Mouse (Mus musculus) spleen, adult 2 months (tissue): ENCODE measurements at regions not wholly inside any gene's neighbourhood (a gene's known extent, or its start where the extent isn't known, plus 50 kb on each side); places are given as distances from the start of the nearest gene placed in this dataset.

Experiments used
- CTCF ChIP-seq: fragments of 200-500 bp; IDR thresholded peaks from 2 replicates; pipeline ENCODE4 v1.5.1; 2011; ENCODE audit warnings: mild to moderate bottlenecking, inconsistent platforms; ENCODE audit not compliant: insufficient read depth, insufficient read length, insufficient replicate concordance; ENCODE audit errors: extremely low read depth
- POLR2A ChIP-seq: fragments of 200-500 bp; IDR thresholded peaks from 2 replicates; pipeline ENCODE4 v1.6.1; 2011; ENCODE audit warnings: low read depth, low read length, inconsistent platforms

DNA sequence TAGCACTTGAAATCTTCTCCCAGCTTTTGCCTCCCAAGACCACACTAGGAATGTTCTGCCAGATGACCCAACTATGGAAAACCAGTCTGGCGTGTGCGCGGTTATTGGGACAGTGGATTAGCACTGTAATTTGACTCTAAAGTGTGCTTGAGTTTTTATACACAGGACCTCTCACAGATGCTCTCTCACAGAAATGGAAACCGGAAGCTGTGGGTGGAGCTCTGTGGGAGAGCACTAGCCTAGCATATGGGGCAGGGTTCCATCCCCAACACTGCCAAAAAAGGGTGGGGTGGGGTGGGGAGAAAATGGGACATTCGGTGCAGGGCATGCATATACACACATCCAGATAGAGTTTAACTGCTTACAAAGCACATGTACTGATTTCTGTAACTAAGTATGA is 61.7 kb upstream of the Hsd17b12 start:
- TF ChIP-seq POLR2A, result no peak
- no peak for TF ChIP-seq CTCF
